Mouse (Mus musculus): ENCODE measurements around the gene Nr1d1. TPM values are rescaled to one million over a fixed set of nuclear protein-coding genes. Genes with fewer than 3 reads are reported as not detected.

Gene Nr1d1
- polyA plus RNA-seq (2012; fragmentation: generic; extraction: Trizol): 10 to 100 TPM; 16.1 to 18.8 TPM

GRCm38 (mm10) chr11:98774582-98775347 is at the start of gene Nr1d1:
Gene Nr1d1, minus strand, starts transcription at chr11:98775333.

GRCm38 (mm10) chr11:98804605-98805004 is 29.5 kb upstream of the Nr1d1 start, which contains the start of gene Casc3:
Gene Casc3, plus strand, starts transcription at chr11:98804905.

GRCm38 (mm10) chr11:98795015-98795713 is 20.0 kb upstream of the Nr1d1 start, which contains the start of gene Msl1:
Gene Msl1, plus strand, starts transcription at chr11:98795516.

GRCm38 (mm10) chr11:98740393-98741050 is 34.6 kb downstream of the Nr1d1 start, which contains the start of gene Thra:
Gene Thra, plus strand, starts transcription at chr11:98740638.

GRCm38 (mm10) chr11:98729119-98729588 is 46.0 kb downstream of the Nr1d1 start, which contains the start of gene Med24:
Gene Med24, minus strand, starts transcription at chr11:98729435.

Other genes starting within 250 kb of the Nr1d1 start
- gene Ikzf3, start 229.3 kb downstream of the Nr1d1 start, polyA plus RNA-seq (2012; fragmentation: generic; extraction: Trizol): not detected
- not detected for gene Zpbp2, start 224.2 kb downstream of the Nr1d1 start, polyA plus RNA-seq (2012; fragmentation: generic; extraction: Trizol)
- 10 to 100 TPM; 14.3 to 82.1 TPM for gene Ormdl3, start 188.0 kb downstream of the Nr1d1 start, polyA plus RNA-seq (2012; fragmentation: generic; extraction: Trizol)
- gene Lrrc3c, start 177.0 kb downstream of the Nr1d1 start, polyA plus RNA-seq (2012; fragmentation: generic; extraction: Trizol): not detected
- gene Gm12355, start 149.7 kb downstream of the Nr1d1 start, polyA plus RNA-seq (2012; fragmentation: generic; extraction: Trizol): under 1 TPM; 0.15 to 0.25 TPM
- gene Gsdma3, start 149.0 kb downstream of the Nr1d1 start, polyA plus RNA-seq (2012; fragmentation: generic; extraction: Trizol): not detected
- not detected for gene Gsdma2, start 128.6 kb downstream of the Nr1d1 start, polyA plus RNA-seq (2012; fragmentation: generic; extraction: Trizol)
- gene Gsdma, start 111.0 kb downstream of the Nr1d1 start, polyA plus RNA-seq (2012; fragmentation: generic; extraction: Trizol): under 1 TPM; 0.01 to 0.02 TPM
- gene Psmd3, start 92.8 kb downstream of the Nr1d1 start, polyA plus RNA-seq (2012; fragmentation: generic; extraction: Trizol): 100 to 1,000 TPM; 237 to 309 TPM
- under 1 TPM in 1 of 2 experiments, not detected in 1; 0.12 TPM for gene Csf3, start 74.1 kb downstream of the Nr1d1 start, polyA plus RNA-seq (2012; fragmentation: generic; extraction: Trizol)
- gene Med24, start 45.9 kb downstream of the Nr1d1 start, polyA plus RNA-seq (2012; fragmentation: generic; extraction: Trizol): 10 to 100 TPM; 26.6 to 55.9 TPM
- gene Thra, start 34.7 kb downstream of the Nr1d1 start, polyA plus RNA-seq (2012; fragmentation: generic; extraction: Trizol): 100 to 1,000 TPM in 1 of 2 experiments, 10 to 100 TPM in 1; 52.9 to 416 TPM
- gene Msl1, start 20.2 kb upstream of the Nr1d1 start, polyA plus RNA-seq (2012; fragmentation: generic; extraction: Trizol): 10 to 100 TPM; 31.2 to 53.1 TPM
- 10 to 100 TPM; 16.1 to 33.3 TPM for gene Casc3, start 29.6 kb upstream of the Nr1d1 start, polyA plus RNA-seq (2012; fragmentation: generic; extraction: Trizol)
- gene Rapgefl1, start 61.5 kb upstream of the Nr1d1 start, polyA plus RNA-seq (2012; fragmentation: generic; extraction: Trizol): 1 to 10 TPM in 1 of 2 experiments, under 1 TPM in 1; 0.44 to 6.3 TPM
- gene Wipf2, start 88.3 kb upstream of the Nr1d1 start, polyA plus RNA-seq (2012; fragmentation: generic; extraction: Trizol): 1 to 10 TPM; 3.4 to 9.8 TPM
- 10 to 100 TPM in 1 of 2 experiments, 1 to 10 TPM in 1; 4.0 to 18.7 TPM for gene Cdc6, start 132.5 kb upstream of the Nr1d1 start, polyA plus RNA-seq (2012; fragmentation: generic; extraction: Trizol)
- gene Rara, start 152.5 kb upstream of the Nr1d1 start, polyA plus RNA-seq (2012; fragmentation: generic; extraction: Trizol): 10 to 100 TPM; 19.3 to 99.6 TPM
- gene Gjd3, start 207.7 kb upstream of the Nr1d1 start, polyA plus RNA-seq (2012; fragmentation: generic; extraction: Trizol): not detected
- gene Top2a, start 248.9 kb upstream of the Nr1d1 start, polyA plus RNA-seq (2012; fragmentation: generic; extraction: Trizol): 100 to 1,000 TPM in 1 of 2 experiments, 10 to 100 TPM in 1; 17.3 to 118 TPM